Mouse (Mus musculus) retina, postnatal 1 day (tissue): ENCODE measurements at regions not wholly inside any gene's neighbourhood (a gene's known extent, or its start where the extent isn't known, plus 50 kb on each side); places are given as distances from the start of the nearest gene placed in this dataset.
"Not testable (repeated sequence)": the region's sequence is repeated elsewhere in the genome, so short reads cannot be mapped to it uniquely, and the experiment has no call there.

Source experiments
- DNase-seq: peaks from one replicate; pipeline ENCODE4 v3.0.0-alpha.2; 2012

- no peak for DNase-seq
These were observed 298.0 kb upstream of the Foxg1 start for GRCm38 (mm10) chr12:49084505-49084904.

- DNase-seq = no peak
These were observed 296.4 kb upstream of the Foxg1 start for GRCm38 (mm10) chr12:49086076-49086475.

GRCm38 (mm10) chr12:49090177-49090576 lies 292.3 kb upstream of the Foxg1 start:
- no peak for DNase-seq

GRCm38 (mm10) chr12:49105931-49106330 lies 276.5 kb upstream of the Foxg1 start:
- peak; percentile 6 for DNase-seq

- peak; percentile 64 for DNase-seq
These were observed 275.8 kb upstream of the Foxg1 start for GRCm38 (mm10) chr12:49106399-49107382.

- DNase-seq = no peak
These were observed 274.9 kb upstream of the Foxg1 start for GRCm38 (mm10) chr12:49107415-49108148.

- DNase-seq = not testable (repeated sequence)
These were observed 251.4 kb upstream of the Foxg1 start for GRCm38 (mm10) chr12:49131093-49131492.

GRCm38 (mm10) chr12:49170097-49170496 lies 212.4 kb upstream of the Foxg1 start:
- DNase-seq = peak; percentile 56

- DNase-seq = peak; percentile 52
These were observed 211.3 kb upstream of the Foxg1 start for GRCm38 (mm10) chr12:49171014-49171677.

- no peak for DNase-seq
These were observed 191.1 kb upstream of the Foxg1 start for GRCm38 (mm10) chr12:49191348-49191747.

- DNase-seq = no peak
These were observed 148.7 kb upstream of the Foxg1 start for GRCm38 (mm10) chr12:49233524-49234306.
